Mouse (Mus musculus) forebrain, embryonic 13.5 days (tissue): Measurements from ENCODE around the gene Pelp1. TPM values are rescaled to one million over a fixed set of nuclear protein-coding genes. Genes with fewer than 3 reads are reported as not detected.
A peak's percentile ranks its signal among the peaks of the same experiment; 100 is the strongest.

ENCODE experiments used
- ATAC-seq: fragments of 200-750 bp; cut with Nextera tagmentation; 2 replicates; pipeline ENCODE4 v1.8.0; 2017
- H3K27ac ChIP-seq: fragments of 300-500 bp; sonication (generic); 2 replicates; pipeline ENCODE4 v1.5.1; 2015; ENCODE audit warnings: inconsistent platforms, mild to moderate bottlenecking, moderate library complexity
- H3K27me3 ChIP-seq: fragments of 300-500 bp; sonication (generic); 2 replicates; pipeline ENCODE4 v1.6.1; 2015; ENCODE audit warnings: mild to moderate bottlenecking, inconsistent platforms
- H3K36me3 ChIP-seq: fragments of 300-500 bp; sonication (generic); 2 replicates; pipeline ENCODE4 v1.6.1; 2015; ENCODE audit warnings: mild to moderate bottlenecking, inconsistent platforms; ENCODE audit not compliant: poor library complexity, severe bottlenecking
- H3K4me1 ChIP-seq: fragments of 300-500 bp; sonication (generic); 2 replicates; pipeline ENCODE4 v1.6.1; 2015; ENCODE audit warnings: inconsistent platforms
- H3K4me2 ChIP-seq: fragments of 300-500 bp; sonication (generic); 2 replicates; pipeline ENCODE4 v1.6.1; 2015; ENCODE audit warnings: inconsistent platforms, mild to moderate bottlenecking, moderate library complexity
- H3K4me3 ChIP-seq: fragments of 300-500 bp; sonication (generic); 2 replicates; pipeline ENCODE4 v1.5.1; 2015; ENCODE audit warnings: mild to moderate bottlenecking, inconsistent platforms
- H3K9ac ChIP-seq: fragments of 300-500 bp; sonication (generic); 2 replicates; pipeline ENCODE4 v1.6.1; 2015; ENCODE audit warnings: mild to moderate bottlenecking, inconsistent platforms
- H3K9me3 ChIP-seq: fragments of 300-500 bp; sonication (generic); replicated peaks from 2 replicates; pipeline ENCODE4 v1.6.1; 2016; ENCODE audit warnings: inconsistent platforms
- WGBS: fragments of 180-500 bp; shearing (Covaris S2); methylation state at CpG from one replicate; pipeline ENCODE4 v1.1.7; 2015; 5-methylcytosine and 5-hydroxymethylcytosine counted together
- polyA plus RNA-seq: library from polyadenylated mRNA; unstranded; fragments of >200 nt; fragmentation: Nextera tagmentation; extraction: Ambion mirVana; gene quantifications from 2 replicates; pipeline ENCODE4 v1.2.1, GENCODE M21; 2015

The Pelp1 gene
- polyA plus RNA-seq: 32.0 and 36.3 TPM in 2 replicates

DNA sequence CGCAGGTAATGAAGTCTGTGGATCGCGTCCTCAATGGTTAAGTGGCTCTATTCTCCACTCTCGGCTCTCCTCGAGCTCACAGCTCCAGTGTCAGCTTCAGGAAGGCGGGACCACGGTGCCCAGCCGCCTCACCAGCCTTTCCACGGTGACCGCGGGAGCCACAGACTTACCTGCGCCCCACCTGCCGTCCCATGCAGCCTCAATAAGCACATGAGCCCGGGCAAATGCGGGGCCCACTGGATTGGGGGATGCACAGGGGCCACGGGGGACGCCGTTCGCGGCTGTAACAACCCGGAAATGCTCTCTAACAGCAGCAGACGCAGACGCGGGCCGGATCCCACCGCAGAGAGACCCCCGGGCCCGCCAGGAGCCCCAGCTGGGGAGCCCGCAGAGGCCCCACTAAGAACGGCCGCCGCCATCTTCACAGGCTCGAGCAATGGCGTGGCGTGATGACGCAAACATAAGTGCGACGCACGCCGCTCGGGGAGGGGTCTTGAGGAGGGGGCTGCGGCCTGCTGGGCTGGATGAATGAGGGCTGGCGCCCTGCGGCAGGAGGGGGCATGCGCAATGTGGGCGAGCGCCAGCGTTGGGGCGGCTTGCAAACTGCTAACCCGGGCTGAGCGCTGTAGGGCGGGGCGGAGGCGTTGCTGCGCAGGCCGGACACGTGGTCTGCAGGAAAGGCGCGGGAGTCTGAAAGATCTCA is at the start of gene Pelp1:
TSS of gene Pelp1 (minus strand) at position 438 of the 703 bp plus-strand sequence.
- peak within 1 kb of the TSS; percentile 95 for H3K4me3 ChIP-seq
- no peaks in the 10 kb centered on the region for H3K9me3 ChIP-seq
- H3K27me3 ChIP-seq: no peaks in the 10 kb centered on the region
- ATAC-seq: peak; percentile 99
- peak within 1 kb of the TSS; percentile 97 for H3K9ac ChIP-seq
- H3K27ac ChIP-seq: peak within 1 kb of the TSS; percentile 75
- H3K4me2 ChIP-seq: peak within 1 kb of the TSS; percentile 95
- peaks cover 13% of the 10 kb centered on the region for H3K36me3 ChIP-seq
- under 1% methylated on average over 54 of the region's 59 CpGs for WGBS
- H3K4me1 ChIP-seq: peaks cover 26% of the 10 kb centered on the region

DNA sequence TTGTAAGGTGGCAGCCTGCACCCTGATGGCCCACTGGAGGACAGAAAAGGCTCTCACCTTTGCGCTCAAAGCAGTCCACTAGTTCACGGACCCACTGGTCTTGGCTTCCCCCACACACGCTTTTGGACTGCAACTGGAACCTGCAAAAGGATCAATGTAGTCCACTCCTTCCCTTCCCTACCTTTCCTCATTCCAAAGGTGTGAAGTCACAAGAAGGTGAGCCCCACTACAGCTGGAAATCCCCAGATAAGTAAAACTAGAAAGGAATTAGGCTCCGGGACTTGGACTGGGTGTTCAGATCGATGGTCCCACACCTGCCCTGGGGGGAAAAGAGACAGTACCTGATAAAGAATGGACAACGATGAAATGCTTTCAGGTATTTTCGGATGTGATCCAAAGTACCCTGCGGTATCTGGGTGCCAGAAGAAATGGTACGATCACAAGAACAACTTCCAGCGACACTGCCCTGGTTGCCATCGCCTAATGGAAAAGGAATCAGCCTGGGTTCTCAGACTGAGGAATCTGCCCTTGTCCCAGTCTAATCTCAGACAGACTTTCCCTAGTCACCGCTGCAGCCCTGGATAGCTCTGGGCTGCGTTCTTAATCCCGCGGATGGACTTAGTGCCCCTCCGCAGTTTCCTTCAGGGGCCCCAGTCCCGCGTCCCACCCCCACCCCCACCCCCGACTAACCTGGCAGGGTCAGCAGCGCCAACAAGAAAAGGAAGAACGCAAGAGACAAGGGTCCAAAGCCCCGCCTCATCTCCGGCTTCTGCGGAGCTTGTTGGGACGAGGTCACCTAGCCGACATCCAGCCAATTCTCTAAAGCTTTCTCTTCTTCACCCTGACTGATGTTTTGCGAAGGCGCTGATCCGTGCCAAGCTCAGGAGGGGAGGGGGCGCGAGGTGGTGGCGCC is 49.1 kb upstream of the Pelp1 start, which contains the start of gene Zmynd15:
TSS of gene Zmynd15 (plus strand) at position 746 of the 913 bp plus-strand sequence.
- H3K4me1 ChIP-seq: peaks cover 10% of the 10 kb centered on the region
- peaks cover 6% of the 10 kb centered on the region for H3K36me3 ChIP-seq
- 20% methylated on average over 32 of the region's 32 CpGs for WGBS
- no peaks in the 10 kb centered on the region for H3K9me3 ChIP-seq
- H3K27me3 ChIP-seq: peaks cover 50% of the 10 kb centered on the region
- H3K4me2 ChIP-seq: peak within 1 kb of the TSS; percentile 74
- H3K9ac ChIP-seq: peak within 1 kb of the TSS; percentile 68
- H3K4me3 ChIP-seq: peak within 1 kb of the TSS; percentile 41
- no peak within 1 kb of the TSS for H3K27ac ChIP-seq
- ATAC-seq: no peak

DNA sequence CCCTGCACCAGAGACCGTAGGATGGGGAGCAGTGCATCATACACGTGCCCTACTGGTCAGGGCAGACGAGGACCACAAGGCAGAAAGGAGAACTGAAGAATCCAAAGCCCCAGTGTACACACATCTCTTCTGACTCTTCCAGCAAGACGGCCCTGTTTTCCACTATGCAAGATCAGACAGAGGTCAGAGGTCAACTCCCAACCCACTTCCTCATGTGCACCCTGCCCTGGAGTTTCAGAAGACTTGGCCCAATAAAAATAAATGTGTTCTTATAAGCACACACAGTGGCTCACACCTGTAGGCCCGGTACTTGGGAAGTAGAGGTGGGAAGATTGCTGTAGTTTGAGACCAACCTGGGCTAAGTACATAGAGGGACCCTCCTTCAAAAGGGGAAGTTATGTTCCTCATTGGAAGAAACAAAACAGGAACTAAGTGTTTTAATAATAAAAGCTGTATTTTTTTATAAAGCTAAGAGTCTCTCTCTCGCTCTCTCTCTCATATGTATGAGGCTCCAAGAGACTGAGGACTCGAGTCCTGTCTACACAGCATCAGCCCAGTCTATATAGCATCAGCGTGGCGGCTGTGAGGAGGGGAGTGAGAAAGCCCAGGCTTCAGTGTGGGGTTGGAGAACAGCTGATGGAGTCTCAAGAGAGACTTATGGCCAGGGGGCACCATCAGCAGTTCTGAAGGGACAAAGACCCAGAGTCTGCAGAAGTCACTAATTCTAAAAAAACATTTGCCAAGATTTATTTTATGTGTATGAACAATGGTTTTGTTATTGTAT is 43.6 kb upstream of the Pelp1 start:
- Histone ChIP-seq H3K4me3 (no peak overlapping the region), H3K9ac (no peak overlapping the region), H3K4me1 (peaks cover 21% of the 10 kb centered on the region), H3K4me2 (peak overlapping the region; percentile 71), H3K36me3 (peaks cover 11% of the 10 kb centered on the region), H3K9me3 (no peaks in the 10 kb centered on the region), H3K27me3 (peaks cover 5% of the 10 kb centered on the region), H3K27ac (no peak overlapping the region)
- no peak for ATAC-seq
- 92% methylated on average over 9 of the region's 9 CpGs for WGBS

DNA sequence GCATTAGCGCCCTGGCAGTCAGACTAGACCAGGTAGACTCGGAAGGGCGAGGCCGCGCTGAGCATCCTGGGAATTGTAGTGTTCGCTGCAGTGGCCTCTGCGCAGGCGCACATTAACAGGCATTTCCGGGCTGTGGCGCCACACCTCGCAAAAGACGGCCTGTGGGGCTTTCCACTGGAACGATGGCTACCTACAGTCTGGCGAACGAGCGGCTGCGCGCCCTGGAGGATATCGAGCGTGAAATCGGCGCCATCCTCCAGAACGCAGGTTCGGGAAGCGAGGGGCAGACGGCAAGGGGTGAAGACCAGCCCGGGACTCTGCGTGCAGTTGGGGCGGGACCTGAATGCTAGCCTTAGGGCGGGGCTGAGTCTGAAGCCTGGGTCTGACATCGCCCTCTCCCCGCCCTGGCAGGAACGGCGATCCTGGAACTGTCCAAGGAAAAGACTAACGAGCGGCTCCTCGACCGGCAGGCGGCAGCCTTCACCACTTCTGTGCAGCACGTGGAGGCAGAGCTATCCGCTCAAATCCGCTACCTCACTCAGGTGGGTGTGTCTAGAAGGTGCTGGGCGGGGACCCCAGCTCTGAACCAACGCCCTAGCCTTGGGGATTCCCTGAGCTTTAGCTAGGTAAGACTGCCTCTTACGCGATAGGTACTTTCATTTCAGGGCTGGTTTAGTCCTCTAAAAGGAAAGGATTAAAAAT is 42.1 kb upstream of the Pelp1 start, which contains the start of gene Med11:
TSS of gene Med11 (plus strand) at position 123 of the 702 bp plus-strand sequence.
- Histone ChIP-seq H3K36me3 (peaks cover 11% of the 10 kb centered on the region), H3K4me1 (peaks cover 21% of the 10 kb centered on the region), H3K9ac (peak within 1 kb of the TSS; percentile 78), H3K9me3 (no peaks in the 10 kb centered on the region), H3K4me3 (peak within 1 kb of the TSS; percentile 58), H3K27me3 (no peaks in the 10 kb centered on the region), H3K27ac (peak within 1 kb of the TSS; percentile 95), H3K4me2 (peak within 1 kb of the TSS; percentile 71)
- WGBS: under 1% methylated on average over 46 of the region's 46 CpGs
- ATAC-seq: peak; percentile 97

DNA sequence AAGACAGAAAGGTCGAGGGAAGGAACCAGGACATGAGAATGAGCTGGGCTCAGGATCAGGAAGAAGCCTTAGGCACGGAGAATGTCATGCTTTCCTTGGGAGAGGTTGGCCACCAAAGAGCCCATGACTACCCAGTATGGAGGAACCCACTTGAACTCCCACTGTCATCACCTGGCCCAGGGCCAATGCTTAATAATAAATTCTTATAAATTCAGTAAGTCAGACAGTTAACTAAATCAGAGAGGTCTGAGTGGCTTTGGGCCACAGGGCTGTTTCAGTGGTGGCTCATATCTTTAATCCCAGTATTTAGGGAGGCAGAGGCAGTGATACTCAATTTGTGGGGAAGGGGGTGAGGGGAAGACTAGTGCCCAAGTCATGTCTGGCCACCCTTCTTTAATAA is 41.1 kb upstream of the Pelp1 start:
- WGBS: 81% methylated on average over 2 of the region's 2 CpGs
- Histone ChIP-seq H3K4me2 (0 out of 2 replicates have a peak overlapping the region, but pooled peaks have one; percentile 71), H3K4me1 (peaks cover 21% of the 10 kb centered on the region), H3K27ac (no peak overlapping the region), H3K4me3 (no peak overlapping the region), H3K27me3 (no peaks in the 10 kb centered on the region), H3K36me3 (peaks cover 11% of the 10 kb centered on the region), H3K9ac (no peak overlapping the region), H3K9me3 (no peaks in the 10 kb centered on the region)
- no peak for ATAC-seq

DNA sequence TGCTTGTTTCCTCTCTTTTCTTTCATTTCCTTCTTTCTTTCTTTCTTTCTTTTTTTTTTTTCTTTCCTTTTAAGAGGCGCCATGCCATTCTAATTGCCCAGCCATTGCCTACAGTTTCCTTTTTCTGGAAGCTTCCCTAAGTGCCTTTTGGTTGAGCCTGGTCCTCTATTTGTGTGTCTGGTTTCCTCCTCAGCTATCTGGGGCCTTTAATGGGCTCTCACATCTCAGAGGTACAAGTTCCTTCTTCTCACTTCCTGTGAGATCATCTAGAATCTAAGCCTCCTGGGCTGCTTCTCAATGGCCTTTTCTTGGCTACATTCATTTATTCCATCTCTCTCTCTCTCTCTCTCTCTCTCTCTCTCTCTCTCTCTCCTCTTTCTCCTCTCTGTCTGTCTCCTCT is 37.5 kb upstream of the Pelp1 start:
- H3K9ac ChIP-seq: no peak overlapping the region
- no peaks in the 10 kb centered on the region for H3K9me3 ChIP-seq
- H3K4me1 ChIP-seq: peaks cover 6% of the 10 kb centered on the region
- H3K36me3 ChIP-seq: 0 out of 2 replicates have a peak, but pooled peaks cover under 1% of the 10 kb centered on the region
- H3K4me2 ChIP-seq: no peak overlapping the region
- H3K4me3 ChIP-seq: no peak overlapping the region
- H3K27me3 ChIP-seq: no peaks in the 10 kb centered on the region
- H3K27ac ChIP-seq: no peak overlapping the region
- 90% methylated on average over 1 of the region's 1 CpGs for WGBS
- ATAC-seq: no peak

DNA sequence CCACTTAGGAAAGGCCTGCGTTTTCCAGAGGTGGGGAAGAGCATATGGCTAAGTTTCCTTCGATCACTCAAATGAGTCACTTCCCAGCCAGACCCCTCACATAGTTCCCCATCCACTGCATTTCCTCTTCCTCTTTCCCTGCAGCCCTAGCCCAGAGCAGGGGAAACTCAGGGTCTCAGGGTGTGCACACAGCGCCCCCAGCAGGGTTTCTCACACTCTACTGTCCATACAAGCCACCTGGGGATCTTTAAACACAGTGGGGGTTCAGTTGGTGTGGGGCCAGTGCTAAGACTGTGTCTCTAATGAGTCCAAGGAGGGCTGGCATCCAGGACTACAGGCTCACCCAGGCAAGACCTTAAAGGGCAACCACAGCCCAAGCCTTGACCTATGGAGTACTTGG is 36.9 kb upstream of the Pelp1 start:
- 46% methylated on average over 3 of the region's 3 CpGs for WGBS
- H3K9me3 ChIP-seq: no peaks in the 10 kb centered on the region
- no peak for ATAC-seq
- no peak overlapping the region for H3K4me3 ChIP-seq
- no peak overlapping the region for H3K4me2 ChIP-seq
- no peak overlapping the region for H3K27ac ChIP-seq
- H3K36me3 ChIP-seq: peaks cover 7% of the 10 kb centered on the region
- H3K4me1 ChIP-seq: 0 out of 2 replicates have a peak, but pooled peaks cover 4% of the 10 kb centered on the region
- no peak overlapping the region for H3K9ac ChIP-seq
- H3K27me3 ChIP-seq: no peaks in the 10 kb centered on the region

DNA sequence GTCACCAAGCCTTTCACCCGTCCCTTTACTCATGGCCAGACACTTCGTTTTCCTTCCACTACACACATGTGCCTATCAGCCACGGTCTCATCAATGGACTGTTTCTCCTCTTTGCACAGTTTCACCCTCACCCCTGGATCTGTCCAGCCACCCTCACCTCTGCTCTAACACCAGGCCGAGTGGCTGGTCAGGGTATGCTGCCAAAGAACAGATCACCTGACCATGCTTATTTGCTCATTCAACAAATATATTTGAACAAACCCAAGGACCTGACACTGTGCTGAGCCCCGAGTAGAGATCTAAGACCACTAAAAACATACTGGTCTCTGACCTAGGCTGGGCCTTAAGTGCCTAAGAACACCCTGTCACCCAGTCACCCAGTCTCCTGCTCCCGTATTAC is 34.8 kb upstream of the Pelp1 start:
- 78% methylated on average over 6 of the region's 6 CpGs for WGBS
- no peaks in the 10 kb centered on the region for H3K9me3 ChIP-seq

DNA sequence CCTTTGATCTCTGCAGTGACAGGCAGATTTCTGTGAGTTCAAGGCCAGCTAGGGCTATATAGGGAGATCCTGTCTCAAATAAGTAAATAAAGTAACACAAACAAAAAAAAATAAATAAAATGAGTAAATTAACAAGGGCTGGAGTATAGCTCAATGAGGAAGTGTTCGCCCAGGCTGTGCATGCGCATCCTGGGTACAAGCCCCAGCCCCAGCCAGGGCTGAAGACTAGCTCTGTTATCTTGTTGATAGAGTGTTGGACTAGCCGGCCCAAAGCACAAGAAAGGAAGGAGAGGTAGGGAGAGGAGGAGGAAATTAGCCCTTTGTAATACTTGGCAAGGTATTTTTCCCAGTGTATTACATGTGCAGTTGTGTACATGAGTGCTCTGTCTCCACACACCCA is 34.1 kb upstream of the Pelp1 start:
- no peak for ATAC-seq
- H3K4me3 ChIP-seq: no peak overlapping the region
- WGBS: 88% methylated on average over 3 of the region's 3 CpGs
- H3K4me1 ChIP-seq: no peaks in the 10 kb centered on the region
- no peak overlapping the region for H3K4me2 ChIP-seq
- H3K9ac ChIP-seq: no peak overlapping the region
- peaks cover 33% of the 10 kb centered on the region for H3K36me3 ChIP-seq
- H3K27ac ChIP-seq: no peak overlapping the region
- no peaks in the 10 kb centered on the region for H3K27me3 ChIP-seq
- no peaks in the 10 kb centered on the region for H3K9me3 ChIP-seq

More for the DNA sequence above, 34.8 kb upstream of the Pelp1 start:
- no peaks in the 10 kb centered on the region for H3K4me1 ChIP-seq
- no peak for ATAC-seq
- H3K9ac ChIP-seq: no peak overlapping the region
- H3K36me3 ChIP-seq: peaks cover 26% of the 10 kb centered on the region
- H3K4me3 ChIP-seq: no peak overlapping the region
- no peaks in the 10 kb centered on the region for H3K27me3 ChIP-seq
- H3K4me2 ChIP-seq: no peak overlapping the region
- no peak overlapping the region for H3K27ac ChIP-seq

DNA sequence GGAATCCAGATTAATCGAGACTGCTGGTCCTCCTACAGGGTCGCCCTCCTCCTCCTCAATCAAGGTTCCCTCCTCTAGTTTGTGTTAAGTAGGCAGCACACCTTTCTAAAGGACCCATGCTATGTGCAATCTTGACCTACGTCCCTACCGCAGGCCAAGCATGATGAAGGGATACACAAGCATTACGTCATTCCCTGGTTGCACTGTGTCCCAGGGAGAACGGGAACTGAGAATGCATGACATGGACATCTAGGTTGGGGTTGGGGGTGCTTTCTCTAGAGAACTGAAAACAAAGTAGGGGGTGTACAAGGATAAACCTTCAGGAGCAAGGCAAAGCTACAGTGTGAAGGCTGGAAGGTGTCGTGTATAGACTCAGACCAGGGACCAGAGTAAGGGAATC is 32.1 kb upstream of the Pelp1 start:
- H3K9me3 ChIP-seq: no peaks in the 10 kb centered on the region
- no peak overlapping the region for H3K9ac ChIP-seq
- 92% methylated on average over 7 of the region's 7 CpGs for WGBS
- no peak overlapping the region for H3K27ac ChIP-seq
- H3K4me2 ChIP-seq: no peak overlapping the region
- no peaks in the 10 kb centered on the region for H3K27me3 ChIP-seq
- H3K36me3 ChIP-seq: peaks cover 54% of the 10 kb centered on the region
- no peaks in the 10 kb centered on the region for H3K4me1 ChIP-seq
- no peak for ATAC-seq
- H3K4me3 ChIP-seq: no peak overlapping the region

DNA sequence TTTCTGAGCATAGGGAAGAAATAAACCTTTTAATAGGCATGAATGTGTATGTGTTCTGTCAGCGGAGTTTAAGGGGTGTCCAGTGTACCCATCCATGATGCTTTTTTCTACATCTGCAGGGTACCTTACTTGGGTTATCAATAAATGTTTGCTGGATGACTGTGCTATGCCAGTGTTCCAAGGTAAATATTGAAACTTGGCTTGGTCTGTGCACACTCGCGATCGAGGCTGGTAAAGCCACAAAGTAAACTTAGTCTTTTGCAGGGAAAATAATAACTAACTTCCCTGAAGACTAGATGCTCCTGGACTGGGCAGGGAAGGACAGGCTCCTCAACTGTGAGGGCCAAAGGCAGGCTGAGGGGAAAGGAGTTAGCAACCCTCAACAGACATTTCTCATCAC is 30.8 kb upstream of the Pelp1 start:
- Histone ChIP-seq H3K36me3 (peaks cover 67% of the 10 kb centered on the region), H3K9me3 (no peaks in the 10 kb centered on the region), H3K27me3 (no peaks in the 10 kb centered on the region), H3K4me2 (no peak overlapping the region), H3K4me3 (no peak overlapping the region), H3K9ac (no peak overlapping the region), H3K27ac (no peak overlapping the region), H3K4me1 (no peaks in the 10 kb centered on the region)
- ATAC-seq: no peak
- WGBS: 93% methylated on average over 4 of the region's 4 CpGs
